Mouse (Mus musculus) spleen, adult 2 months (tissue): Measurements from ENCODE around the gene Ywhag.

Experiments used
- CTCF ChIP-seq: fragments of 200-500 bp; IDR thresholded peaks from 2 replicates; pipeline ENCODE4 v1.5.1; 2011; ENCODE audit warnings: mild to moderate bottlenecking, inconsistent platforms; ENCODE audit not compliant: insufficient read depth, insufficient read length, insufficient replicate concordance; ENCODE audit errors: extremely low read depth
- POLR2A ChIP-seq: fragments of 200-500 bp; IDR thresholded peaks from 2 replicates; pipeline ENCODE4 v1.6.1; 2011; ENCODE audit warnings: low read depth, low read length, inconsistent platforms

DNA sequence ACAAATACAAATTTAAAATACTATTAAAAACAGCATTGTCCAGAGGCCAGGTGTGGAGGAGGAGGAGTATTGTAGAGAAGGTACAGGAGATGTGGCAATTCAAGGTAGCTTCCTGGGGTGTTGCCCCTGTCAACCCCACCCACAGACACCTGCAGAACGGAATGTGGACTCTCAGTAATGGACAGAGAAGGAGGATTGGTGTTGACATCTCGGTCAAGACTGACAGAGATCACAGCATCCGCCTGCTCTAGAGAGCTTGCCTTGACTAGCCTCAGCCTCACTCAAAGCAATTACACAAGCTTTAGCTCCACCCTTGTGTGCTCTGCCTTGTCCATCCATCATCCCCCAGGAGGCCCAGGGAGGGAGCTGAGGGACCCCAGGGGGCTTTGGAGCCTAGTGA, 43.5 kb downstream of the Ywhag start:
- TF ChIP-seq POLR2A (no peak), CTCF (no peak)
